Mouse (Mus musculus): ENCODE measurements around the gene Zfp709.
"Not testable (repeated sequence)": the region's sequence is repeated elsewhere in the genome, so short reads cannot be mapped to it uniquely, and the experiment has no call there.

DNA sequence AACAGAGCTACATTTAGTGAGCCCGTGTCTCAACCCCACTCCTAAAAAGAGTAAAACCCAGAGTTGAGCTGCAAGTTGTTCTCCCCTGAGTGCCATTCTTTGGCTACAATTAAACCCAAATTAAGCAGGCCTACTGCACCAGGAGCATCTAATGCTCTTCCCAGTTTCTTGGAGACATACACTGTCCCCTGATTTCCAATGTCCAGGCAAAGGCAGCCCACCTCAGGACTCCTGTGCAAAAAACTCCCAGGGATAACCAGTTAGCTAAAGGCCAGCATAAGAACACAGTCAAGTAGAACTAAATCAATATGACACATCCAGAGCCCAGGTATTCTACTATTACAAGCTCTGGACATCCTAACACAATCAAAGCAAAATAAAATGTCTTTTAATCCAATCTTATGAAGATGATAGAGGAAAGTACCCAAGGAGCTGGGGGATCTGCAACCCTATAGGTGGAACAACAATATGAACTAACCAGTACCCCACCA is 35.8 kb upstream of the Zfp709 start:
- TF ChIP-seq CTCF (IDR thresholded peaks at IDR 0.05; ENCODE audit: low read depth, low read length); POLR2A (IDR thresholded peaks at IDR 0.05; ENCODE audit: borderline replicate concordance, low read depth, low read length): not testable (repeated sequence)

Data from bone marrow macrophage, adult 2 months (primary cell).